13 mouse cellular contexts compared by ENCODE assay signal in the genomic region with DNA sequence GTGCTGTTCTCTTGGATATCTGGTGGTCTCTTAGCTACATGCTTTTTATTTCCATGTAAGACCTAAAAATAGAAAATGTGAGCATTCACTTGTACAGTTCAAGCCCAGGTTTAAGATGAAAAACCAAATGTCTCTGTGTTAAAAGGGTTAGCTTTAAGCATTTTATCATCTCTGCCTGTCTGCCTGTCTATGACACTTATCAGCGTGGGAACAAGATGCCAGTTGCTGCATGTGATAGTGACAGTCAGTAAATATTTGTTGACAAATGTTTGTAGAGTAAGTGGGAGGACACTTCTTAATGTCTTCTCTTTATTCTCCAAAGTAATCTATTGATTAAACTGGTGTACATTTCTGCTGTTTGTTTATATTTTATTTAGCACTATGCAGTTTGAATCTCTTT.
"Had no signal": no experiment of that assay in that cellular context is flagged by ENCODE, and none has a peak within 500 bp of the region (broad histone marks: within the 10 kb centered on the region; RNA-seq: fewer than 3 reads in every experiment).

No protein-coding gene starts in this region.

- H3K27ac ChIP-seq: kidney, embryonic 15.5 days; left cerebral cortex, adult 2 months; limb, embryonic 10.5 days; midbrain, embryonic 15.5 days; neural tube, embryonic 13.5 days had no signal

- H3K9ac ChIP-seq: kidney, embryonic 15.5 days; midbrain, embryonic 15.5 days; neural tube, embryonic 13.5 days had no signal

- DNase-seq: kidney, adult 2 months; kidney, postnatal 14 days; lung, adult 2 months; lung, postnatal 36 days; right cerebral cortex, postnatal 14 days had no signal

- ATAC-seq: intestine, embryonic 16.5 days; lung, postnatal 0 days; midbrain, embryonic 15.5 days had no signal

- H3K9me3 ChIP-seq: kidney, embryonic 15.5 days; limb, embryonic 10.5 days; midbrain, embryonic 15.5 days; neural tube, embryonic 13.5 days had no signal

- H3K4me1 ChIP-seq: kidney, embryonic 15.5 days; limb, embryonic 10.5 days; midbrain, embryonic 15.5 days had no signal

- H3K4me2 ChIP-seq: kidney, embryonic 15.5 days; midbrain, embryonic 11.5 days; midbrain, embryonic 15.5 days; neural tube, embryonic 13.5 days had no signal

- H3K27me3 ChIP-seq: midbrain, embryonic 15.5 days; neural tube, embryonic 13.5 days had no signal

- H3K4me3 ChIP-seq: kidney, embryonic 15.5 days; left cerebral cortex, adult 2 months; limb, embryonic 10.5 days; midbrain, embryonic 15.5 days; neural tube, embryonic 13.5 days had no signal

- H3K36me3 ChIP-seq: kidney, embryonic 15.5 days; limb, embryonic 10.5 days; midbrain, embryonic 15.5 days; neural tube, embryonic 13.5 days had no signal
